Mouse (Mus musculus): ENCODE measurements around the gene Cog7. TPM values are rescaled to one million over a fixed set of nuclear protein-coding genes. Genes with fewer than 3 reads are reported as not detected.

Gene Cog7
- polyA plus RNA-seq, 1 experiment from 2014 or later, result 21.6 TPM

DNA sequence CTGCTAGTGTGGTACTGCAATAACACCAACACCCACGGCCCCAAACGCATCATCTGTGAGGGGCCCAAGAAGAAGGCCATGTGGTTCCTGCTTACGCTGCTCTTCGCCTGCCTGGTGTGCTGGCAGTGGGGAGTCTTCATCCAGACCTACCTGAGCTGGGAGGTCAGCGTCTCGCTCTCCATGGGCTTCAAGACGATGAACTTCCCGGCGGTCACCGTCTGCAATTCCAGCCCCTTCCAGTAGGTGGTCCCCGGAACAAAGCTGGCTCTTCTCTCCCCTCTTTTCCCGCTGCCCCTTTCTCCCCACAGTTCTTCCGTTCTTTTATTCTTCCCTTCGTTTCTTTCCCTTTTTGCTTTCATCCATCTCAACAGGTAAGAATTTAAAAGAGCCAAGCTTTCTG is 82.2 kb downstream of the Cog7 start:
- ATAC-seq (ENCODE audit: low FRiP score), result no peak
- no peaks in the 10 kb centered on the region for H3K9me3 ChIP-seq (ENCODE audit: control insufficient read depth, low read length)
- WGBS, result 9% methylated on average over 14 of the region's 14 CpGs
- DNase-seq (ENCODE audit: low spot score), result peak; percentile 72
- H3K27me3 ChIP-seq (ENCODE audit: control insufficient read depth, insufficient read depth, low read length), result peaks cover 2% of the 10 kb centered on the region; the same call in 1 of the 2 replicates
- H3K36me3 ChIP-seq (ENCODE audit: control insufficient read depth, insufficient read depth, low read length), result no peaks in the 10 kb centered on the region
- peak overlapping the region; percentile 14; the same call in 1 of the 2 replicates for H3K4me2 ChIP-seq (replicated peaks; ENCODE audit: low read depth, low read length)
- H3K27ac ChIP-seq (ENCODE audit: low read depth, low read length), result no peak overlapping the region
- no peak overlapping the region for H3K9ac ChIP-seq (ENCODE audit: low read depth, low read length)
- no peaks in the 10 kb centered on the region for H3K4me1 ChIP-seq (replicated peaks; ENCODE audit: control insufficient read depth, insufficient read depth, low read length)
- H3K4me3 ChIP-seq (ENCODE audit: low read depth, low read length), result no peak overlapping the region

DNA sequence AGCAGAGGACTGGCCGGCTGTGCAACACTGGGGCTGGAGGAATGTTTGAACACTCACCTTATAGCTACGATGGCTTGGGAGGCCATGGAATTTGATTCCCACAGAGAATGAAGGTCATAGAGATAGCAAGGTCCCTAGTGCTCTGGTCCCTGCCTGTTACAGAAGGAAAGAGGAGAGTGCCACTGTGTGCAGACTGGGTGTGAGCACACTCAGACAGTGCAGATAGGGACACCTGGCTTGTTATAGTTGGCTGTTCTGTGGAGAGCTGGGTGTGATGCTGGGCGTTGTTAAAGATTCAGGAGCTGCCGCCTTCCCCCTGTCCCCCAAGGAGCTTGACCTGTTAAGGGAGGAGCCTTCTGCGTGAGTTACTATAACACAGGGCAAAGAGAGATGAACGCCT is 84.8 kb downstream of the Cog7 start:
- no peak for DNase-seq (ENCODE audit: low spot score)
- Histone ChIP-seq H3K9me3 (ENCODE audit: control insufficient read depth, low read length) (no peaks in the 10 kb centered on the region), H3K4me2 (replicated peaks; ENCODE audit: low read depth, low read length) (no peak overlapping the region), H3K9ac (ENCODE audit: low read depth, low read length) (no peak overlapping the region), H3K27me3 (ENCODE audit: control insufficient read depth, insufficient read depth, low read length) (peaks cover 2% of the 10 kb centered on the region; the same call in 1 of the 2 replicates), H3K36me3 (ENCODE audit: control insufficient read depth, insufficient read depth, low read length) (no peaks in the 10 kb centered on the region), H3K4me3 (ENCODE audit: low read depth, low read length) (no peak overlapping the region), H3K4me1 (replicated peaks; ENCODE audit: control insufficient read depth, insufficient read depth, low read length) (no peaks in the 10 kb centered on the region), H3K27ac (ENCODE audit: low read depth, low read length) (no peak overlapping the region)
- no peak for ATAC-seq (ENCODE audit: low FRiP score)
- 39% methylated on average over 6 of the region's 6 CpGs for WGBS

DNA sequence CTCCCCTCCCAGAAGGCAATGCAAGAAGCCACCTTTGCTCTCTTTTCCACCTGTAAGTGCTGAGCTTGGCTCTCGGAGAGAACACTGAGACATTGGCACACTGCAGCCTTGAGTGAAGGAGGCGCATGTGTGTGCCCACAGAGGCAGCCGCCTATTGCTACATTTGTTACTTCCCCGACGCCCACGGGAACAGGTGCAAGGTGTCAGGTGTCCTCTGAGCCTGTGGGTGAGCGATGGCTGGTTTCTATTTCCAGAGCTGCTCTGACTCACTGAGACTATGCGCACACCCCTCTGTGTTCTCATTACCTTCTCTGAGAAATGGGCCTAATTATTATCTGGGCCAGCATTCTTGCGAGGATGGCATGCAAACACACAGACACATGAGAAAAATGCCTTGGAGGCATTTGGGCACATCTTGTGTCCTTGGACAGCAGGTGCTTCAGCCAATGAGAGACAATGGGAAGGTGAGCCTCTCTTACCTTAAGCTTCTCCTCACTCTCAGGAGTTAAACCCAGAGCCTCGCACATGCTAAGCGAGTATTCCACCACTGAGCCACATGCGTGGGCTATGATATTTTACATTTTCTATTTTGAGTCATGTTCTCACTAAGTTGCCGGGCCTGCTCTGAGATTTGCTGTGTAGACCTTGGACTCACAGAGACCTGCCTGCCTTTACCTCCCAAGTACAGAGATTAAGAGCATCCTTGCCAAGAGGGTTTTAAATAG is 90.7 kb downstream of the Cog7 start:
- Histone ChIP-seq H3K27me3 (ENCODE audit: control insufficient read depth, insufficient read depth, low read length) (no peaks in the 10 kb centered on the region), H3K9ac (ENCODE audit: low read depth, low read length) (no peak overlapping the region), H3K27ac (ENCODE audit: low read depth, low read length) (no peak overlapping the region), H3K4me2 (replicated peaks; ENCODE audit: low read depth, low read length) (no peak overlapping the region), H3K9me3 (ENCODE audit: control insufficient read depth, low read length) (no peaks in the 10 kb centered on the region), H3K4me1 (replicated peaks; ENCODE audit: control insufficient read depth, insufficient read depth, low read length) (no peaks in the 10 kb centered on the region), H3K36me3 (ENCODE audit: control insufficient read depth, insufficient read depth, low read length) (no peaks in the 10 kb centered on the region), H3K4me3 (ENCODE audit: low read depth, low read length) (no peak overlapping the region)
- 92% methylated on average over 13 of the region's 13 CpGs for WGBS
- ATAC-seq (ENCODE audit: low FRiP score) (no peak), DNase-seq (ENCODE audit: low spot score) (no peak)

DNA sequence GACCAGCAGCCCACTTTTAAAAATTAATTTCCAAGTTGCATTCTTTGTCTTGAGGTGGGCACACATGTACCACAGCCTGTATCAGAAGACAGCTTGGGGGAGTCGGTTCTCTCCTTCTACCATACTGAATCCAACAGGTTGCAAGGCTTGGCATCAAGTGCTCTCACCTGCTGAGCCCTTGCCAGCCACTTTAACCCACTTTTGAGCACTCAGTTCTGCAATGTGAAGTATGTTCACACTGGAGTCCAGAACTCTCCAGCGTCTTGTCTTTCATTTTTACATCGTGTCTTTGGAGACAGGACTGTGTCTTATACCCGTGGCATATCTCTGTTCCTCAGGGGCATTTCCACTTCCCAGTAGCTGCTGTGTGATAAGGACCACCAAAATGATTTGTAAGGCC is 101.3 kb downstream of the Cog7 start:
- no peak for DNase-seq (ENCODE audit: low spot score)
- WGBS, result 92% methylated on average over 4 of the region's 4 CpGs

DNA sequence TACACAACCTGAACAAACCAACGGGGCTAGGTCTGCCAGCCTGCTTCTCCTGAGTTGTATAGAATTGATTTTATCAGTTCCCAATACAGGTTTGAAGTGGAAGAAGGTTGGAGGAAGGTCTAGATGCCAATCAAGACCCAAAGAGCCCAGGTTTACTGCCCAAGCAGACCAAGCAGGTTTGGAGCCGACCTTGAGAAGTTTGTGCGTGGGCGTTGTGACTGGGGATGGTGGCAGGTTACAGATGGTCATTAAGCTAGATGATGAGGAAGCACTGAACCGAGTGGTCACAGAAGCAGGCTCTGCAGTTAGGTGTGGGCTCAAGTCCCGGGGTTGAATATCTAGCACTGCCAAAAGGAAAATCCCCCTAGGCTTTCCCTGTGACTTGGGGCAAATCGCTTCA is 106.7 kb downstream of the Cog7 start:
- no peak for DNase-seq (ENCODE audit: low spot score)
- 92% methylated on average over 7 of the region's 7 CpGs for WGBS

More for the DNA sequence above, 101.3 kb downstream of the Cog7 start:
- no peak overlapping the region for H3K4me2 ChIP-seq (replicated peaks; ENCODE audit: low read depth, low read length)
- no peak for ATAC-seq (ENCODE audit: low FRiP score)
- H3K27me3 ChIP-seq (ENCODE audit: control insufficient read depth, insufficient read depth, low read length), result no peaks in the 10 kb centered on the region
- H3K4me1 ChIP-seq (replicated peaks; ENCODE audit: control insufficient read depth, insufficient read depth, low read length), result no peaks in the 10 kb centered on the region
- H3K27ac ChIP-seq (ENCODE audit: low read depth, low read length), result no peak overlapping the region
- no peaks in the 10 kb centered on the region for H3K9me3 ChIP-seq (ENCODE audit: control insufficient read depth, low read length)
- no peaks in the 10 kb centered on the region for H3K36me3 ChIP-seq (ENCODE audit: control insufficient read depth, insufficient read depth, low read length)
- no peak overlapping the region for H3K9ac ChIP-seq (ENCODE audit: low read depth, low read length)
- H3K4me3 ChIP-seq (ENCODE audit: low read depth, low read length), result no peak overlapping the region

DNA sequence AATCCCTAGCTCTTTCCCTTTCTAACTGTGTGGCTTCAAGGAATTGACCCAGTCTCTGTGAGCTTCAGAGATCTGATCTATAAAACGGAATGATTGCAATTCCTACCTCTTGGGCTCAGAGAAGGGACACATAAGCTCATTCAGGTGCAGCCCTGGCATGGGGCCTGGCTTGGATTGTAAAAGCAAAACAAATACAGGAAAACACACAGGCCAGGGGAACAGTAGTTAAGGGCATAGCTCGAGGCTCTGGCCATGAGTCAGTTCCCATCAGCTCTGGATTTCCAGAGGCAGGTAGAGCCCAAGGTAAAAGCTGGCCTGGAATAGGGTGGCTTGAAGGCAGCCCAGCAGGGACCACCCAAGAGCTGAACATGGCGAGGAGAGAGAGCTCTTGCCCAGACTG is 107.5 kb downstream of the Cog7 start:
- Histone ChIP-seq H3K36me3 (ENCODE audit: control insufficient read depth, insufficient read depth, low read length) (no peaks in the 10 kb centered on the region), H3K27me3 (ENCODE audit: control insufficient read depth, insufficient read depth, low read length) (no peaks in the 10 kb centered on the region), H3K9me3 (ENCODE audit: control insufficient read depth, low read length) (no peaks in the 10 kb centered on the region), H3K4me1 (replicated peaks; ENCODE audit: control insufficient read depth, insufficient read depth, low read length) (no peaks in the 10 kb centered on the region), H3K4me2 (replicated peaks; ENCODE audit: low read depth, low read length) (no peak overlapping the region), H3K9ac (ENCODE audit: low read depth, low read length) (no peak overlapping the region), H3K4me3 (ENCODE audit: low read depth, low read length) (no peak overlapping the region), H3K27ac (ENCODE audit: low read depth, low read length) (no peak overlapping the region)
- ATAC-seq (ENCODE audit: low FRiP score), result no peak
- WGBS, result 49% methylated on average over 3 of the region's 3 CpGs
- DNase-seq (ENCODE audit: low spot score), result no peak

More for the DNA sequence above, 106.7 kb downstream of the Cog7 start:
- Histone ChIP-seq H3K4me1 (replicated peaks; ENCODE audit: control insufficient read depth, insufficient read depth, low read length) (no peaks in the 10 kb centered on the region), H3K9me3 (ENCODE audit: control insufficient read depth, low read length) (no peaks in the 10 kb centered on the region), H3K9ac (ENCODE audit: low read depth, low read length) (no peak overlapping the region), H3K4me3 (ENCODE audit: low read depth, low read length) (no peak overlapping the region), H3K27me3 (ENCODE audit: control insufficient read depth, insufficient read depth, low read length) (no peaks in the 10 kb centered on the region), H3K27ac (ENCODE audit: low read depth, low read length) (no peak overlapping the region), H3K4me2 (replicated peaks; ENCODE audit: low read depth, low read length) (no peak overlapping the region), H3K36me3 (ENCODE audit: control insufficient read depth, insufficient read depth, low read length) (no peaks in the 10 kb centered on the region)
- no peak for ATAC-seq (ENCODE audit: low FRiP score)

DNA sequence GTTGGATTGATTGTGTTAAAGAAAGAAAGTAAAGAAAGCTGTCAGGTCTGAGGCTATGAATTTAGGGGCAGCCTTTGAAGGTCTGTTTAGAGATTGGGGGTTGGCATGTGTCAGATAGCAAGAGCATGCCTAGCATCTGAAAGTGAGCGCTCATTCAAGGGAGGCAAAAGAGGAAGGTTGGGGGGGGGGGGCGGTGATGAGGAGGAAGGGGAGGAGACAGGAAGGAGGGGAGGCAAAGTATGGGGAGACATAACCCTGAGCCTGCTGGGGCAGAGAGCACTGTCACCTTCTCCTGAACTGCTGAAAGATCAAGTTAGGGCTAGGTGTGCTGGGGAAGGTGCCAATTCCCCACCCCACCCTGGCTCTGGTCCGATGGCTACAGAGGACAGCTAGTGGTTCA is 109.9 kb downstream of the Cog7 start:
- no peaks in the 10 kb centered on the region for H3K36me3 ChIP-seq (ENCODE audit: control insufficient read depth, insufficient read depth, low read length)
- ATAC-seq (ENCODE audit: low FRiP score) (no peak), DNase-seq (ENCODE audit: low spot score) (no peak)
- no peaks in the 10 kb centered on the region; the same call in 1 of the 2 replicates for H3K27me3 ChIP-seq (ENCODE audit: control insufficient read depth, insufficient read depth, low read length)
- no peak overlapping the region for H3K4me3 ChIP-seq (ENCODE audit: low read depth, low read length)
- H3K27ac ChIP-seq (ENCODE audit: low read depth, low read length), result no peak overlapping the region
- no peaks in the 10 kb centered on the region for H3K9me3 ChIP-seq (ENCODE audit: control insufficient read depth, low read length)
- no peaks in the 10 kb centered on the region for H3K4me1 ChIP-seq (replicated peaks; ENCODE audit: control insufficient read depth, insufficient read depth, low read length)
- no peak overlapping the region for H3K9ac ChIP-seq (ENCODE audit: low read depth, low read length)
- no peak overlapping the region for H3K4me2 ChIP-seq (replicated peaks; ENCODE audit: low read depth, low read length)
- 92% methylated on average over 3 of the region's 3 CpGs for whole genome bisulfite sequencing

DNA sequence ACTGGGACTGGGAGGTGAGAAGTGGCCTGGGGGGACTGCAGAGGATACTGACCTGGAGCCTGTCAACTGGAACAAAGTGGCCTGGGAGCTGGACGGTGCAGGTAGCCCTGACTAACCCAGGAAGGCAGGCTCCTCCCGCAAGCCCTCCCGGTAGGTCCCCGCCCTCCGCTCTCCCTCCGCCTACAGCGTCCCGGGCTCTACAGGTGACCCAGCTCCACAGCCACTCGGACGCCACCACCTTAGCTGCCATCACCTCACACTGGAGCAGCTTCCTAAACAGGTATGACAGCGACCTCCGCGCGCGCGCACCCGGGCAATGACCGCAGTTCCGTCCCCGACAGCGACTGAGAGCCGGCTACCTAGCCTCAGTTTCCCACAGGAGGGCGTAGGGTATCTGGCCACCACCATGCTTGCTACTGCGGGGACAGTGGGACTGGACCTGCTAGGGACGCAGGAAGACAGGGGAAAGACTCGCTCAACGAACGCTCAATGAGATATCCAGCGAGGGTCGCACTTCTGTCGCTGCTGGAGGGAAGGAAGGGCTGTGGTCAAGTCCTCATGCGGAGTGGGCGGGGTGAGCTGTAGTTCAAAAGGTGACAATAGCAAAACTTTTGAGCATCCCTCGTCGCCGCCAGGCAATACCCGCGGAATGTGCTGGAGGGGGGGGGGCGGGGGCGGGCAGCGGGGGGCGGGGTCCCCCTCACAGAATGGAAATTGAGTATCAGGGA is 116.5 kb downstream of the Cog7 start, which contains the start of gene Scnn1b:
Gene Scnn1b, plus strand, starts transcription at position 181 of the 728 bp plus-strand sequence.
- WGBS, result 6% methylated on average over 37 of the region's 42 CpGs
- 0 out of 2 replicates have a peak, but pooled peaks cover 2% of the 10 kb centered on the region for H3K4me1 ChIP-seq (replicated peaks; ENCODE audit: control insufficient read depth, insufficient read depth, low read length)
- ATAC-seq (ENCODE audit: low FRiP score) (no peak), DNase-seq (ENCODE audit: low spot score) (peak; percentile 27)
- no peaks in the 10 kb centered on the region for H3K9me3 ChIP-seq (ENCODE audit: control insufficient read depth, low read length)
- H3K4me3 ChIP-seq (ENCODE audit: low read depth, low read length), result peak within 1 kb of the TSS; percentile 29
- peak within 1 kb of the TSS; percentile 53 for H3K4me2 ChIP-seq (replicated peaks; ENCODE audit: low read depth, low read length)
- H3K36me3 ChIP-seq (ENCODE audit: control insufficient read depth, insufficient read depth, low read length), result no peaks in the 10 kb centered on the region
- H3K27me3 ChIP-seq (ENCODE audit: control insufficient read depth, insufficient read depth, low read length), result peaks cover 15% of the 10 kb centered on the region
- H3K9ac ChIP-seq (ENCODE audit: low read depth, low read length), result 0 out of 2 replicates have a peak within 1 kb of the TSS, but pooled peaks have one; percentile 3
- H3K27ac ChIP-seq (ENCODE audit: low read depth, low read length), result no peak within 1 kb of the TSS
